ENCODE assay signal across 8 mouse cellular contexts in the genomic region with DNA sequence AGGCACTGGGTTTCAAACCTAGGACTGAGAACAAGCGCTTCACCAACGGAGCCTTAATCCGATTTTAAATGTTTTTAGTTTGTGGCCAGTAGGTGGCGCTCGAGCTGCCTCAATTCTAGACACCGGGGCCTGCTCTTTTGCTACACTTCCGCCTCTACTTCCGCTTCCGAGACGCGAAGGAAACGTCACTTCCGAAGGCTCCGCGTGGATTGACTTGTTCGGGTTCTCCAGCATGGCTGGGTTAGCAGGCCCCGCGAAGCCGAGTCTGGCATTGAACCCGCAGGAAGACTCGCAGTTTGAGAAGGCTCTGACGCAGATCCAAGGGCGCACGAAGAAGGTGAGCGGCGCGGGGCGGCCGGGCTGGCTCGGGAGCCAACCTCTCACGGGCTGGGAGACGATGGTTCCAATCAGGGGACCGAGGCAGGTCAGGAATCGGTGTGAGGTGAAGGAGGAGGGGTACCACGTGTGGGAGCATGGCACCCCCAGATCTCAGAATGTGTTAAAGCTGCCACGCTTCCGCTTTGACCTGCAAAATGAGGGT. TPM values are rescaled to one million over a fixed set of nuclear protein-coding genes. Genes with fewer than 3 reads are reported as not detected.
DNase-seq lines count a peak whose midpoint lies in the region; ATAC-seq and TF ChIP-seq lines count a peak whose summit lies in the region.

Gene Nifk (plus strand): TSS at position 179 of the 541 bp plus-strand sequence.

- H3K4me1 ChIP-seq in ES-Bruce4 (ENCODE audit: control insufficient read depth, insufficient read depth, low read length) = no peaks in the 10 kb centered on the region
- H3K4me1 ChIP-seq in forebrain, embryonic 13.5 days = peaks cover 10% of the 10 kb centered on the region
- H3K4me1 ChIP-seq in neural tube, embryonic 15.5 days = peaks cover 17% of the 10 kb centered on the region

- H3K4me3 ChIP-seq in ES-Bruce4 (ENCODE audit: low read depth, low read length) = peak within 1 kb of the TSS; percentile 98
- peak within 1 kb of the TSS; percentile 94 for H3K4me3 ChIP-seq in forebrain, embryonic 13.5 days
- peak within 1 kb of the TSS; percentile 99 for H3K4me3 ChIP-seq in neural tube, embryonic 15.5 days (replicated peaks)

- peak; percentile 98 for ATAC-seq in cerebellum, adult (ENCODE audit: insufficient number of reproducible peaks, low FRiP score, low TSS enrichment)
- ATAC-seq in forebrain, embryonic 13.5 days = peak; percentile 97
- ATAC-seq in neural tube, embryonic 15.5 days (ENCODE audit: low FRiP score) = peak; percentile 95

- intact Hi-C loops in heart, postnatal 14 days (cut with DNase I) = loop anchor here (5.0 kb wide), 4 partner anchors 66 to 176 kb away; partner anchors contain the start of gene Clasp1

- no peaks in the 10 kb centered on the region for H3K27me3 ChIP-seq in ES-Bruce4 (ENCODE audit: control insufficient read depth, insufficient read depth, low read length, poor library complexity, severe bottlenecking)
- H3K27me3 ChIP-seq in forebrain, embryonic 13.5 days = peaks cover 8% of the 10 kb centered on the region; the same call in 1 of the 2 replicates
- H3K27me3 ChIP-seq in neural tube, embryonic 15.5 days (replicated peaks) = no peaks in the 10 kb centered on the region

- peak; percentile 74 for TF ChIP-seq CTCF in ES-Bruce4 (IDR thresholded peaks at IDR 0.05; ENCODE audit: low read depth, low read length)

- H3K9me3 ChIP-seq in ES-Bruce4 (replicated peaks; ENCODE audit: control insufficient read depth, insufficient read depth, low read length, poor library complexity, severe bottlenecking) = no peaks in the 10 kb centered on the region
- H3K9me3 ChIP-seq in forebrain, embryonic 13.5 days (replicated peaks) = no peaks in the 10 kb centered on the region
- no peaks in the 10 kb centered on the region for H3K9me3 ChIP-seq in neural tube, embryonic 15.5 days (replicated peaks)

- DNase-seq in heart, postnatal 14 days = peak; percentile 89 to 94
- DNase-seq in layer of hippocampus, adult 11-12 months (ENCODE audit: low spot score) = peak; percentile 95
- peak; percentile 91 to 94 for DNase-seq in lung, adult 18-20 months
- peak; percentile 92 for DNase-seq in testis, postnatal 14 days (ENCODE audit: low spot score)

- H3K27ac ChIP-seq in ES-Bruce4 (ENCODE audit: insufficient read depth, low read length) = peak within 1 kb of the TSS; percentile 44; the same call in 1 of the 2 replicates
- H3K27ac ChIP-seq in forebrain, embryonic 13.5 days = peak within 1 kb of the TSS; percentile 40
- H3K27ac ChIP-seq in neural tube, embryonic 15.5 days (replicated peaks) = peak within 1 kb of the TSS; percentile 68

- peak within 1 kb of the TSS; percentile 92 for H3K4me2 ChIP-seq in forebrain, embryonic 13.5 days
- peak within 1 kb of the TSS; percentile 85 for H3K4me2 ChIP-seq in neural tube, embryonic 15.5 days

- under 1% methylated on average over 37 of the region's 37 CpGs for WGBS in forebrain, embryonic 13.5 days
- under 1% methylated on average over 37 of the region's 37 CpGs for WGBS in neural tube, embryonic 15.5 days

- H3K36me3 ChIP-seq in ES-Bruce4 (ENCODE audit: control insufficient read depth, insufficient read depth, low read length, poor library complexity, severe bottlenecking) = peaks cover 18% of the 10 kb centered on the region
- H3K36me3 ChIP-seq in forebrain, embryonic 13.5 days (ENCODE audit: poor library complexity, severe bottlenecking) = peaks cover 25% of the 10 kb centered on the region
- H3K36me3 ChIP-seq in neural tube, embryonic 15.5 days = peaks cover 29% of the 10 kb centered on the region

- peak within 1 kb of the TSS; percentile 77 for H3K9ac ChIP-seq in ES-Bruce4 (ENCODE audit: low read depth, poor library complexity, severe bottlenecking)
- peak within 1 kb of the TSS; percentile 82 for H3K9ac ChIP-seq in forebrain, embryonic 13.5 days
- peak within 1 kb of the TSS; percentile 81 for H3K9ac ChIP-seq in neural tube, embryonic 15.5 days (replicated peaks)

- no peak for TF ChIP-seq EP300 in ES-Bruce4 (IDR thresholded peaks at IDR 0.05; ENCODE audit: insufficient read depth, low read depth, low read length)

- no peak for TF ChIP-seq POLR2A in ES-Bruce4 (IDR thresholded peaks at IDR 0.05; ENCODE audit: insufficient read depth, low read length)

RNA-seq across cellular contexts. Expression of gene Nifk, which starts in this region (rescaled TPM):
- 99.7 and 110 TPM in 2 replicates for polyA plus RNA-seq in ES-Bruce4 (2011; ENCODE audit: insufficient read depth, insufficient read length, low read depth, missing spikeins)
- 72.0 and 77.1 TPM in 2 replicates for polyA plus RNA-seq in forebrain, embryonic 13.5 days (2015; fragmentation: Nextera tagmentation; extraction: Ambion mirVana)
- total RNA-seq in heart, postnatal 14 days (2021) = 10 to 100 TPM; 15.8 to 19.8 TPM
- 60.4 and 71.9 TPM in 2 replicates for polyA plus RNA-seq in neural tube, embryonic 15.5 days (2015; fragmentation: Nextera tagmentation; extraction: Ambion mirVana)

Comparison
In these comparisons a context has a peak if more than half of its experiments do, and no peak if none do; other contexts are left out.
1. Peak in every context shown above with its lines: DNase-seq, ATAC-seq, H3K4me3 ChIP-seq and H3K27ac ChIP-seq.